Mouse (Mus musculus) retina, postnatal 1 day (tissue): Measurements from ENCODE around the gene Dnah1.

Experiments used
- DNase-seq: peaks from one replicate; pipeline ENCODE4 v3.0.0-alpha.2; 2012

The Dnah1 gene

GRCm38 (mm10) chr14:31323849-31324792 lies at the start of gene Dnah1:
TSS of gene Dnah1 (minus strand) at chr14:31323896.
- peak; percentile 53 for DNase-seq

DNA sequence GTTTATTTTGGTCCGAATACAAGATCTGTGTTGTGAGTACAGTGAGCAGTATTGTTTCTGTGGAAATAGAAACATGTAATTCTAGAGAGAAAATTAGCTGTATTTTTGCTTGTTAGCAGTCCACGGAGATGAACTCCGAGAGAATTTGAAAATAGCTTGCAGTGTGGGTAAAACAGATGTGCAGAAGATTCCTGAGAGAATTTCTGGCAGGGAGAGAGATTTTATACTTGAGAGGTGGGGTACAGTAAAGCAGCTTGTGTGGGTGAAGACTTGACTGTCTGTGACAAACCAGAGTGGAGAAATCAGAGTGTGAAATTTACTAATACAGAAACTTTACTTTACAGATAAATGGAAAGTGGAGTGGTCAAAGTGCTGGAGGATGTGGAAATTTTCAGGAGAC lies 45.7 kb upstream of the Dnah1 start:
- no peak for DNase-seq

DNA sequence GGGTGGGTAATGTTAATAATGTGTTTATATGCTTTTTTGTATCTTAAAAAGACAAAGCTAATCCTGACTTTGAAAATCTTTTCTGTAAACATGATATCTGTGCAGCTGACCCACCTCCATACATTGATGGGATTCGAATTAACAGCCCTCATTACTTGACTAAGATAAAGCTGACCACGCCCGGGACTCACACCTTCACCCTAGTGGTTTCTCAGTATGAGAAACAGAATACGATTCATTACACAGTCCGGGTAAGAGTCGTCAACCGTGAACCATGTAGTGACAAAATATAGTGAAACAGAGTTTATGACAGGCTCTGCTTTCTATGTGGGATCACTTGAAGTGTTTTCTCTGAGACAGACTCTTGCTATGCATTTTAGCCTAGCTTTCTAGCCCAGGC lies 44.3 kb upstream of the Dnah1 start:
- no peak for DNase-seq

- DNase-seq, result peak; percentile 61
These were observed 41.7 kb upstream of the Dnah1 start for GRCm38 (mm10) chr14:31365350-31365749.

GRCm38 (mm10) chr14:31364589-31364988 lies 40.9 kb upstream of the Dnah1 start:
- DNase-seq, result no peak

DNA sequence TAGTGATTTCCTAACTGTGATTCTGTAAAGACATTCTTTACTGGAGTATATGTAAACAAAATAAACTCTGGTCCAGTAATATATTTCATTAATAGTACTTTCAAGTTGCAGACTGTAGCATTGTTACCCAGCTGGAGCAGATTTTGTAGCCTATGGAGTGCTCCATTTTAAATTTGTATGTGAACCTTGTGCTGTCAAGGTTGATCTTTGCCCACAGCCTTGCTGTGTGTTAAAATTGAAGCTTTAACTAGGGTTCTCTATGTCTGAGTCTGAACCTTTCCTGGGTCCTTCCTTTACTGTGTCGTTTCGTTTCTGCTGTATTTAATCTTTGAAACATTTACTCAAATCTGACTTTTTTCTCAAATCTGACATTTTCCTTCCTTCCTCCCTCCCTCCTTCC lies 38.5 kb upstream of the Dnah1 start:
- DNase-seq, result no peak

- DNase-seq, result no peak
These were observed 21.7 kb upstream of the Dnah1 start for GRCm38 (mm10) chr14:31345367-31345766.

GRCm38 (mm10) chr14:31343241-31343640 lies 19.5 kb upstream of the Dnah1 start:
- no peak for DNase-seq

- no peak for DNase-seq
These were observed 14.3 kb upstream of the Dnah1 start for GRCm38 (mm10) chr14:31337947-31338346.

DNA sequence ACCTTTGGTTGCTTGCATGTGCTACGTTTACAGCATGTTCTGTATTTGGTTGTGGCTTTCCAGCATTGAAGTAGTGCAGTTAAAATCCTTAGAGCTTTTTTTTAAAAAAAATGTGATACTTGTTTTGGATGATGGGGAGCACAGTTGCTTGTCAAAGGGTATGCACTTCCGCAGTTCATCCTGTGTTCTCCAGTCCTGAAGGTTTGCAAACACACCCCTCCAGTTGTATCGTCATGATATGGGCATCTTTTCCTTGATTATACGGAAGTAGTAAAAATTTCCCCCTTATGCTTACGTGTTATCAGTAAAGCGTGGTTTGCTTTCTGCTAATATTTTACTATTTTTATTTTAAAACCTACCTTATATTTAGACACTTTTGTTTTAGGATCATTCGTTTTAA lies 13.7 kb upstream of the Dnah1 start:
- DNase-seq, result no peak

DNA sequence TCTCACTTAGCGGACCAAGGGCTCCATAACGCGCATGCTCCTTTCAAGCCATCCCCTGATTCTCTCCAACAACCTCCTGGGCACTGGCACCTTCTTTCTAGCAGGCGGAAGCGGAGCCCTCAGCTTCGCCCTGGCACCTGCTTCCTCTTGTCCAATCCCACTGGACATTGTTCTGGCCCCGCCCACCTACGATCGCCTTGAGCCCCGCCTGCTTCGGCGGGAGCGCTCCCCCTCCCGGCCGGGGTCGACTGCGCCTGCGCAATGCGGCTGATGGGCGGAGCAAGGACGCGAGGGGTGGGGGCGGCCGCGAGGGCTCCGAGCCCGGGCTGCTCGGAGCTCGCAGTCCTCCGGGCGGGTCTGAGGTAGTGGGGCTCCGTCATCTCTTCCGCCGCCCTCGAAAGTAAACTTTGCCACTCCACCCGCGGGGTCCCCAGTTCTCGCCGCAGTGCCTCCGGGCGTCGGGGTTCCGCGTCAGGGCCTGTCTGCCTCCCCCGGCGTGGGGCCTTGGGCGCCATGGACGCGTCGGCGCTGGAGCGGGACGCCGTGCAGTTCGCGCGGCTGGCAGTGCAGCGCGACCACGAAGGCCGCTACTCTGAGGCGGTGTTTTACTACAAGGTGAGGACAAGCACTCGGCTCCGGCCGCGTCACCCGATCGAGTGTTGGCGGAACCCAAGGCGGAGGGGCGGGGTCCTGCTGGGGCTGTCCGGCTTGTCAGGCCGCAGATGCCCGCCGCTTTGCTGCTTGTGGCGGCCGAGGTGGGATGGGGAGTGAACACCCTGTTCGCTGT lies 12.9 kb upstream of the Dnah1 start, which contains the start of gene Capn7:
Gene Capn7 (plus strand): TSS at position 270 of the 787 bp plus-strand sequence.
- peak; percentile 99 for DNase-seq

DNA sequence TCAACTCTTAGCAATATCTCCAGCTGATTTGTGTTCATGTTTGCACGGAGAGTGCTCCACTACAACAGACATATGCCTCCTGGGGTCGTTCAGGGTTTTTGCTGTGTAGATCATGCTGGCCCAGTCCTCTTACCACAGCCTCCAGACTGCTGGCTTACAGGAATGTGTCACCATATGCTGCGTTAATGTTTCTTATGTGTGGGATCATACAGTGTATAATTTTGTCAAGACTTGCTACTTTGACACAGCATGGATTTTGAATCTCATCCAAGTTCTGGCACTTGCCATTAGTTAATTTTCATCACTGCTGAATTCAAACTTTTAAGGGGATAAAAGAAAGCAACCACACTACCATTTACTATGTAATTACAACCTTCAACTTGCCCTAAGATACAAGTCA lies 12.1 kb upstream of the Dnah1 start:
- no peak for DNase-seq

DNA sequence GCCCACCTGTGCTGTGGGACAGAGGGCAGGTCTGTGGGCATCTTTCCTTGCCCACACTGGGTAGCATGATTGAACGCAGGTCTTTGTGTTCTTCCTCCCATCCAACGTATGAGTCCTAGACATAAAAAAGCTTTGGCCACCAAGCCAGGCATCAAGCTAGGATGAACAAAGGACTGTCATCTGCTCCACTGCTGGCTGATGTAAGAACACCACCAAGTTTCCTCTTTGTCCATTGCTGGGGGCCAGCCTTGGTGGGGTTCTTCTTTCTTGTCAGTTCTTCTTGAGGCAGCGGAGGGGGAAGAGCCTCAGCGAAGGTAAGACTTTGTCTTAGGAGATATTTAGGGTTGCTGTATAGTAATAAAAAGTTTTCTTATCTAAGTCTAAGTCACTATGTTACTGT lies 7.3 kb upstream of the Dnah1 start:
- DNase-seq, result no peak

DNA sequence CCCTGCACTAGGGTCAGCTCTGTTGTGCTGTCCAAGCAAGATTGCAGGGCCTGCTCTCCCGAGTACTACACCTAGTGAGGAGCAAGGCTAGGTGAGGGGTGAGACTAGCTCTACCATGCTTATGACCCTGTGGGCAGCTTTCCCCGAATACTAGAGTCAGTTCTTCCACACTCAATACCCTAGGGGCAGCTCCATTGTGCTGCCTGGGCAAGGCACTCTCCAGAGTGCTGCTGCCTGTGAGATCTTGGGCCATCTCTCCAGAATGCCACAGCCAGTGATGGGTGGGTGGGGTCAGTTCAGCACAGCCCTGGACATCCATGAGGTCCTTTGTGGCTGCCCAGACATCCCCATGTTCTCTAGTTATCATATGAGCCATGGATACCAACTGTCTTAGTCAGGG lies 6.0 kb upstream of the Dnah1 start:
- DNase-seq, result no peak

DNA sequence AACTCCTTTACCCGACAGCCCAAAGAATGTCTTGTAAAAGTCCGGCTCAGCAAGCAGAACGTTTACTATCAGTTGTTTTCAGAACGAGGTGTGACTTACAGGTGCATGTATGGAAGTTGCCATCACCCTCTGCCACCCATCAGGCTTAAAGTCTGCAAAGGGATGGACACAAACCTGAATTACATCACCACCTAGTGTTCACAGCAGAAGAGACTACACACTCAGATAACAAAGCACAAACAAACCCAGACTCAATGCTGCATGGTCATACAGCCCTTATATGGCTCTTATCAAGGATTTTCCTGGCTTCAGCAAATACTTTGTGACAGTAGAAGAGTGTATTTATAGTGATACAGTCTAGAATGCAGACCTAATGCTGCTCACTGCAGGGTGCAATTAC lies 4.0 kb upstream of the Dnah1 start:
- DNase-seq, result no peak

DNA sequence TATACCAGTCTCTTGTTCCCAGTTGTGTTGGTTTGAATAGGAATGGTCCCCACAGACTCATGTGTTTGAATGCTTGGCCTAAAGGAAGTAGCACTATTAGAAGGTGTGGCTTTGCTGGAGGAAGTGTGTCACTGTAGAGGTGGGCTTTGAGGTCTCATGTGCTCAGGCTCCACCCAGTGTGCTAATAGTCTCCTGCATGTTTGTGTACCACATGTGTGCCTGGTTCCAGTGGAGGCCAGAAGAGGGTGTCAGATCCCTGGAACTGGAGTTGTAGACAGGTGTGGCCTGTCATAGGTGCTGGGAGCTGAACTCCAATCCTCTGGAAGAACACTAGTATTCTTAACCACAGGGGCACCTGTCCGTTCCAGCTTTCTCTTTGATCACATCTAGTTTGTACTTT lies 3.5 kb upstream of the Dnah1 start:
- DNase-seq, result no peak

- DNase-seq, result no peak
These were observed 3.1 kb upstream of the Dnah1 start for GRCm38 (mm10) chr14:31326770-31327169.

- DNase-seq, result no peak
These were observed 1.9 kb upstream of the Dnah1 start for GRCm38 (mm10) chr14:31325551-31325950.

DNA sequence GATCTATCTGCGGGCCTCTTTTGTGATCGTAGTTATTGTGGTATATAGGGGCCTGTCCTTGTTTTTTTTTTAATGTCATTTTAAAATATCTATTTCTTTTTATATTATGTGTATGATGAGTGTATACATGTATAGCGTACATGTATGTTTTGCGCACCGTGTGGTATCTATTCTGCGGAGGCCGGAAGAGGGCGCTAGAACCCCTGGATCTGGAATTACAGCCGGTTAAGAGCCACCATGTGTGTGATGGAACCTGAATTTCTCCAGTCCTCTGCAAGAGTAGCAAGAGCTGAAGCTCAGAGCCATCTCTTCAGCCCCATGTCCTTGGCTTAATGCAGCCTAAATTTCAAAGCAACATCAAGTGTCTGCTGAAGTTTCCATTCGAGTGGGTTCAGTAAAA lies 1.2 kb upstream of the Dnah1 start:
- no peak for DNase-seq

- DNase-seq, result no peak
These were observed 507 bp downstream of the Dnah1 start for GRCm38 (mm10) chr14:31323189-31323588.

GRCm38 (mm10) chr14:31322191-31322590 lies 1.5 kb downstream of the Dnah1 start:
- no peak for DNase-seq

DNA sequence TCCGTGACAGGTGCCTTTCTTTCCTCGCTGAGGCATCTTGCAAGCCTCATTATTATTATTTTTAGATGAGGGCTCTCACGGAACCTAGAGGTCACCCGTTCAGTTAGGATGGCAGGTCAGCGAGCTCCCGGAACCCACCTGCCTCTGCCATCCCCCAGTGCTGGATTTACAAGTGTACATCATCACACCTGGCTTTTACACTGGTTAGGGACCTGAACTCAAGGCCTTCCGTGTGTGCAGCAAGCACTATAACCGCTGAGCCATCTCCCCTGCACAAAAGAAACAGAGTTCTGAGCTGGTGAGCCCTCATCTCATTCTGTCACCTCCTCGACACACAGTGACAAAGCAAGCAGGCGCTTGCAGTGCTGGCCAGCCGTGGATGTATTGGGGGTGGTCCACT lies 2.5 kb downstream of the Dnah1 start:
- no peak for DNase-seq

DNA sequence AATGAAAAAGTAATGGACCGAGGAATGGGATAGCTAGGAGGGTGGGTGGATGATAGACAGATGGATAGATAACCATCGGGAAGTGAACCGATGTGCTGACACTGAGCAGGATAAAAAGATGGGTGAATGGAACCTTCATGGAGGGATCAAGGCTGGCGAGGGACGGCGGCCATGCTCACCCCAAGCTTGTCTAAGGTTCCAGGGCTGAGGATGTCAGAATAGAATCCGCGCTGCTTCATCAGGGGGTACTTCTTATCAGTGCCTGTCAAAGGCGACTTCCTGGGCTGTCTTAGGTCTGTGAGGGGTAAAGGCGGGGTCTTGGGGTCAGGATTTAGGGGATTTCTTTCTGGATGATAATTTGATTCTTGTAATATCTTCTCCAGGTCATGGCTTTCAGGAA lies 4.2 kb downstream of the Dnah1 start:
- DNase-seq, result no peak

- no peak for DNase-seq
These were observed 5.9 kb downstream of the Dnah1 start for GRCm38 (mm10) chr14:31317754-31318153.
